Mouse (Mus musculus): Measurements from ENCODE around the gene Slc13a3.

Slc13a3 gene

GRCm38 (mm10) chr2:165363282-165363681, 109.7 kb downstream of the Slc13a3 start:
- no peak for DNase-seq (ENCODE audit: low spot score)

GRCm38 (mm10) chr2:165360861-165361260, 112.2 kb downstream of the Slc13a3 start:
- no peak for DNase-seq (ENCODE audit: low spot score)

All from spleen, adult 12 weeks (tissue).